Mouse (Mus musculus) v-Abl transformed pro-B cells (cell line): ENCODE measurements around the gene Acox1.

ENCODE experiments used
- in situ Hi-C, 2 experiments: fragments of 400-800 bp; cut with MboI; formaldehyde crosslinking; loops; one replicate each; pipeline ENCODE4 v1.15.1; 2025; ENCODE audit not compliant: unreplicated experiment in 2 of 2

Gene Acox1

GRCm38 (mm10) chr11:116171959-116172358 is 26.9 kb downstream of the Acox1 start:
- in situ Hi-C loops: no loop called here

- in situ Hi-C loops: no loop called here
Measured at GRCm38 (mm10) chr11:116170003-116170800, 28.6 kb downstream of the Acox1 start.

- in situ Hi-C loops: no loop called here
Measured at GRCm38 (mm10) chr11:116169214-116169613, 29.6 kb downstream of the Acox1 start.

GRCm38 (mm10) chr11:116167884-116168439 is 30.9 kb downstream of the Acox1 start, which contains the start of gene Fbf1:
Gene Fbf1, minus strand, starts transcription at chr11:116168166.
- in situ Hi-C loops: no loop called here

- in situ Hi-C loops: no loop called here
Measured at GRCm38 (mm10) chr11:116167232-116167631, 31.6 kb downstream of the Acox1 start.

GRCm38 (mm10) chr11:116163002-116163401 is 35.8 kb downstream of the Acox1 start:
- in situ Hi-C loops: no loop called here

- in situ Hi-C loops: no loop called here
Measured at GRCm38 (mm10) chr11:116162146-116162545, 36.7 kb downstream of the Acox1 start.

GRCm38 (mm10) chr11:116161312-116161711 is 37.5 kb downstream of the Acox1 start:
- in situ Hi-C loops: no loop called here

- in situ Hi-C loops: no loop called here
Measured at GRCm38 (mm10) chr11:116150960-116151359, 47.9 kb downstream of the Acox1 start.

- in situ Hi-C loops: loop anchor here (5.0 to 10.0 kb wide), 4 partner anchors 55 to 315 kb away; partner anchors contain the start of gene Qrich2 (in 1 of the 2)
Measured at GRCm38 (mm10) chr11:116149341-116149740, 49.5 kb downstream of the Acox1 start.

GRCm38 (mm10) chr11:116148761-116149221 is 50.1 kb downstream of the Acox1 start:
- in situ Hi-C loops: loop anchor here (5.0 to 10.0 kb wide), 4 partner anchors 56 to 316 kb away; partner anchors contain the start of gene Qrich2 (in 1 of the 2)

- in situ Hi-C loops: loop anchor here (5.0 to 10.0 kb wide), 4 partner anchors 58 to 318 kb away; partner anchors contain the start of gene Qrich2 (in 1 of the 2)
Measured at GRCm38 (mm10) chr11:116146294-116146985, 52.4 kb downstream of the Acox1 start.

- in situ Hi-C loops: loop anchor here (5.0 to 10.0 kb wide), 4 partner anchors 59 to 319 kb away; partner anchors contain the start of gene Qrich2 (in 1 of the 2)
Measured at GRCm38 (mm10) chr11:116145481-116146293, 53.2 kb downstream of the Acox1 start.

- in situ Hi-C loops: loop anchor here (10.0 kb wide), 3 partner anchors 61 to 321 kb away; partner anchors contain the start of gene Qrich2 (in 1 of the 2)
Measured at GRCm38 (mm10) chr11:116143468-116143867, 55.4 kb downstream of the Acox1 start.

GRCm38 (mm10) chr11:116142211-116142991 is 56.4 kb downstream of the Acox1 start:
- in situ Hi-C loops: loop anchor here (10.0 kb wide), 3 partner anchors 62 to 322 kb away; partner anchors contain the start of gene Qrich2 (in 1 of the 2)

GRCm38 (mm10) chr11:116138468-116139138 is 60.2 kb downstream of the Acox1 start, which contains the start of gene Mrpl38:
Gene Mrpl38, minus strand, starts transcription at chr11:116138868.
- in situ Hi-C loops: loop anchor here in 1 of 2 experiments (10.0 kb wide), 1 partner anchor 166 kb away; the partner anchor contains the start of gene Exoc7

GRCm38 (mm10) chr11:116138096-116138467 is 60.8 kb downstream of the Acox1 start:
- in situ Hi-C loops: loop anchor here in 1 of 2 experiments (10.0 kb wide), 1 partner anchor 167 kb away; the partner anchor contains the start of gene Exoc7

GRCm38 (mm10) chr11:116134171-116134570 is 64.7 kb downstream of the Acox1 start:
- in situ Hi-C loops: loop anchor here (5.0 to 10.0 kb wide), 3 partner anchors 47 to 171 kb away; partner anchors contain the start of genes Wbp2 (in 2 of the 2), Exoc7 (in 1 of the 2) and H3f3b (in 1 of the 2)
